Mouse (Mus musculus) limb, embryonic 12.5 days (tissue): ENCODE measurements around the gene Rab3c. TPM values are rescaled to one million over a fixed set of nuclear protein-coding genes. Genes with fewer than 3 reads are reported as not detected.

Experiments
- ATAC-seq: fragments of 200-750 bp; cut with Nextera tagmentation; 2 replicates; pipeline ENCODE4 v1.8.0; 2017; ENCODE audit warnings: low read depth, moderate TSS enrichment; ENCODE audit not compliant: insufficient number of reproducible peaks, insufficient read depth, low FRiP score, low TSS enrichment
- H3K27ac ChIP-seq: fragments of 300-500 bp; sonication (generic); 2 replicates; pipeline ENCODE4 v1.5.1; 2016; ENCODE audit warnings: mild to moderate bottlenecking, moderate library complexity
- H3K27me3 ChIP-seq: fragments of 300-500 bp; sonication (generic); 2 replicates; pipeline ENCODE4 v1.6.1; 2016; ENCODE audit warnings: mild to moderate bottlenecking, moderate library complexity
- H3K36me3 ChIP-seq: fragments of 300-500 bp; sonication (generic); 2 replicates; pipeline ENCODE4 v1.6.1; 2016; ENCODE audit warnings: mild to moderate bottlenecking, moderate library complexity
- H3K4me1 ChIP-seq: fragments of 300-500 bp; sonication (generic); replicated peaks from 2 replicates; pipeline ENCODE4 v1.6.1; 2016
- H3K4me2 ChIP-seq: fragments of 300-500 bp; sonication (generic); 2 replicates; pipeline ENCODE4 v1.6.1; 2016; ENCODE audit warnings: mild to moderate bottlenecking, moderate library complexity
- H3K4me3 ChIP-seq: fragments of 300-500 bp; sonication (generic); replicated peaks from 2 replicates; pipeline ENCODE4 v1.5.1; 2016; ENCODE audit warnings: mild to moderate bottlenecking
- H3K9ac ChIP-seq: fragments of 300-500 bp; sonication (generic); replicated peaks from 2 replicates; pipeline ENCODE4 v1.6.1; 2016; ENCODE audit warnings: mild to moderate bottlenecking, moderate library complexity
- H3K9me3 ChIP-seq: fragments of 300-500 bp; sonication (generic); 2 replicates; pipeline ENCODE4 v1.6.1; 2016; ENCODE audit warnings: mild to moderate bottlenecking, moderate library complexity
- WGBS: fragments of 180-500 bp; shearing (Covaris S2); methylation state at CpG from one replicate; pipeline ENCODE4 v1.1.7; 2016; 5-methylcytosine and 5-hydroxymethylcytosine counted together
- polyA plus RNA-seq: library from polyadenylated mRNA; unstranded; fragments of >200 nt; fragmentation: Nextera tagmentation; extraction: Ambion mirVana; gene quantifications from 2 replicates; pipeline ENCODE4 v1.2.1, GENCODE M21; 2016

Rab3c gene
- polyA plus RNA-seq, 1 experiment from 2014 or later = 1.5 TPM

- no peaks in the 10 kb centered on the region for H3K9me3 ChIP-seq
- 71% methylated on average over 4 of the region's 4 CpGs for WGBS
- no peak for ATAC-seq
Measured at GRCm38 (mm10) chr13:110044418-110044817, 236.4 kb downstream of the Rab3c start.

GRCm38 (mm10) chr13:110039779-110040498 is 240.9 kb downstream of the Rab3c start:
- Histone ChIP-seq H3K36me3 (no peaks in the 10 kb centered on the region), H3K4me2 (no peak overlapping the region), H3K27ac (no peak overlapping the region), H3K27me3 (no peaks in the 10 kb centered on the region), H3K4me1 (no peaks in the 10 kb centered on the region), H3K9me3 (no peaks in the 10 kb centered on the region), H3K4me3 (no peak overlapping the region), H3K9ac (no peak overlapping the region)
- no peak for ATAC-seq
- WGBS = 81% methylated on average over 3 of the region's 3 CpGs

More at GRCm38 (mm10) chr13:110044418-110044817, 236.4 kb downstream of the Rab3c start:
- no peak overlapping the region for H3K9ac ChIP-seq
- H3K4me2 ChIP-seq = no peak overlapping the region
- H3K4me3 ChIP-seq = no peak overlapping the region
- H3K27me3 ChIP-seq = no peaks in the 10 kb centered on the region
- no peak overlapping the region for H3K27ac ChIP-seq
- no peaks in the 10 kb centered on the region for H3K4me1 ChIP-seq
- H3K36me3 ChIP-seq = no peaks in the 10 kb centered on the region

- no peaks in the 10 kb centered on the region for H3K9me3 ChIP-seq
- H3K27me3 ChIP-seq = no peaks in the 10 kb centered on the region
- H3K4me2 ChIP-seq = no peak overlapping the region
- H3K27ac ChIP-seq = no peak overlapping the region
- H3K4me1 ChIP-seq = 0 out of 2 replicates have a peak, but pooled peaks cover 1% of the 10 kb centered on the region
- no peaks in the 10 kb centered on the region for H3K36me3 ChIP-seq
- no peak for ATAC-seq
- 79% methylated on average over 9 of the region's 9 CpGs for WGBS
- H3K9ac ChIP-seq = no peak overlapping the region
- H3K4me3 ChIP-seq = no peak overlapping the region
Measured at GRCm38 (mm10) chr13:110039170-110039569, 241.6 kb downstream of the Rab3c start.

GRCm38 (mm10) chr13:110038521-110038920 is 242.3 kb downstream of the Rab3c start:
- 85% methylated on average over 3 of the region's 3 CpGs for WGBS

GRCm38 (mm10) chr13:110034885-110035284 is 245.9 kb downstream of the Rab3c start:
- WGBS = 84% methylated on average over 6 of the region's 6 CpGs
- H3K27me3 ChIP-seq = 0 out of 2 replicates have a peak, but pooled peaks cover 6% of the 10 kb centered on the region
- peaks cover 22% of the 10 kb centered on the region for H3K4me1 ChIP-seq
- no peak overlapping the region for H3K9ac ChIP-seq
- no peak overlapping the region for H3K4me3 ChIP-seq
- no peak overlapping the region for H3K27ac ChIP-seq
- no peak for ATAC-seq
- H3K36me3 ChIP-seq = no peaks in the 10 kb centered on the region
- no peaks in the 10 kb centered on the region for H3K9me3 ChIP-seq
- no peak overlapping the region for H3K4me2 ChIP-seq

More at GRCm38 (mm10) chr13:110038521-110038920, 242.3 kb downstream of the Rab3c start:
- Histone ChIP-seq H3K27me3 (0 out of 2 replicates have a peak, but pooled peaks cover 4% of the 10 kb centered on the region), H3K36me3 (no peaks in the 10 kb centered on the region), H3K9me3 (no peaks in the 10 kb centered on the region), H3K4me2 (no peak overlapping the region), H3K4me3 (no peak overlapping the region), H3K9ac (no peak overlapping the region), H3K27ac (no peak overlapping the region), H3K4me1 (0 out of 2 replicates have a peak, but pooled peaks cover 8% of the 10 kb centered on the region)
- ATAC-seq = no peak

- Histone ChIP-seq H3K9ac (no peak overlapping the region), H3K36me3 (no peaks in the 10 kb centered on the region), H3K27me3 (0 out of 2 replicates have a peak, but pooled peaks cover 6% of the 10 kb centered on the region), H3K4me3 (no peak overlapping the region), H3K4me1 (peaks cover 22% of the 10 kb centered on the region), H3K4me2 (no peak overlapping the region), H3K9me3 (no peaks in the 10 kb centered on the region), H3K27ac (no peak overlapping the region)
- ATAC-seq = no peak
- 53% methylated on average over 7 of the region's 7 CpGs for WGBS
Measured at GRCm38 (mm10) chr13:110034041-110034440, 246.8 kb downstream of the Rab3c start.

GRCm38 (mm10) chr13:110031886-110032285 is 248.9 kb downstream of the Rab3c start:
- Histone ChIP-seq H3K4me1 (peaks cover 22% of the 10 kb centered on the region), H3K4me2 (0 out of 2 replicates have a peak overlapping the region, but pooled peaks have one; percentile 11), H3K9me3 (no peaks in the 10 kb centered on the region), H3K36me3 (no peaks in the 10 kb centered on the region), H3K4me3 (no peak overlapping the region), H3K9ac (no peak overlapping the region), H3K27ac (peak overlapping the region; percentile 41), H3K27me3 (0 out of 2 replicates have a peak, but pooled peaks cover 6% of the 10 kb centered on the region)
- no peak; the same call in 1 of the 2 replicates for ATAC-seq
- 4% methylated on average over 6 of the region's 6 CpGs for WGBS

- Histone ChIP-seq H3K4me3 (no peak overlapping the region), H3K4me2 (no peak overlapping the region), H3K27me3 (0 out of 2 replicates have a peak, but pooled peaks cover 6% of the 10 kb centered on the region), H3K9ac (no peak overlapping the region), H3K27ac (no peak overlapping the region), H3K4me1 (peaks cover 22% of the 10 kb centered on the region), H3K36me3 (no peaks in the 10 kb centered on the region), H3K9me3 (no peaks in the 10 kb centered on the region)
- 61% methylated on average over 8 of the region's 8 CpGs for WGBS
- ATAC-seq = no peak
Measured at GRCm38 (mm10) chr13:110031061-110031460, 249.7 kb downstream of the Rab3c start.

GRCm38 (mm10) chr13:110024381-110025161 is 256.2 kb downstream of the Rab3c start:
- Histone ChIP-seq H3K9ac (no peak overlapping the region), H3K4me3 (no peak overlapping the region), H3K27ac (peak overlapping the region; percentile 66), H3K9me3 (no peaks in the 10 kb centered on the region), H3K36me3 (no peaks in the 10 kb centered on the region), H3K27me3 (peaks cover 7% of the 10 kb centered on the region; the same call in 1 of the 2 replicates), H3K4me1 (peaks cover 13% of the 10 kb centered on the region), H3K4me2 (no peak overlapping the region)
- WGBS = 59% methylated on average over 10 of the region's 10 CpGs
- peak; percentile 60; the same call in 1 of the 2 replicates for ATAC-seq

- ATAC-seq = no peak
- no peak overlapping the region for H3K9ac ChIP-seq
- H3K4me2 ChIP-seq = no peak overlapping the region
- H3K27me3 ChIP-seq = peaks cover 17% of the 10 kb centered on the region
- 83% methylated on average over 5 of the region's 5 CpGs for WGBS
- H3K4me1 ChIP-seq = peaks cover 25% of the 10 kb centered on the region
- no peak overlapping the region for H3K4me3 ChIP-seq
- H3K27ac ChIP-seq = no peak overlapping the region
- no peaks in the 10 kb centered on the region for H3K36me3 ChIP-seq
- no peaks in the 10 kb centered on the region for H3K9me3 ChIP-seq
Measured at GRCm38 (mm10) chr13:110023031-110023430, 257.8 kb downstream of the Rab3c start.

GRCm38 (mm10) chr13:110019774-110020173 is 261.0 kb downstream of the Rab3c start:
- H3K4me1 ChIP-seq = peaks cover 21% of the 10 kb centered on the region
- no peak overlapping the region for H3K27ac ChIP-seq
- no peak for ATAC-seq
- H3K27me3 ChIP-seq = peaks cover 22% of the 10 kb centered on the region
- peak overlapping the region; percentile 62; the same call in 1 of the 2 replicates for H3K4me2 ChIP-seq
- 37% methylated on average over 9 of the region's 9 CpGs for WGBS
- H3K36me3 ChIP-seq = no peaks in the 10 kb centered on the region
- H3K4me3 ChIP-seq = peak overlapping the region; percentile 35; the same call in 1 of the 2 replicates
- no peaks in the 10 kb centered on the region for H3K9me3 ChIP-seq
- H3K9ac ChIP-seq = no peak overlapping the region
